Mouse (Mus musculus) layer of hippocampus, postnatal 25 days (tissue): ENCODE data around the gene 9630041A04Rik. TPM values are rescaled to one million over a fixed set of nuclear protein-coding genes. Genes with fewer than 3 reads are reported as not detected.

Source experiments
- DNase-seq, 2 experiments: peaks; one replicate each; pipeline ENCODE4 v3.0.0; 2022; ENCODE audit warnings: mixed read lengths in 2 of 2, low spot score in 1 of 2; ENCODE audit errors: extremely low spot score in 1 of 2
- total RNA-seq, 2 experiments: library from RNA; stranded (reverse); gene quantifications; 2 replicates each; pipeline ENCODE4 v1.2.3; 2021

9630041A04Rik gene
- total RNA-seq, 2 experiments from 2014 or later: not detected

GRCm38 (mm10) chr9:101990032-101990431 lies 128.4 kb downstream of the 9630041A04Rik start:
- DNase-seq: no peak

- no peak for DNase-seq
These were observed 129.2 kb downstream of the 9630041A04Rik start for GRCm38 (mm10) chr9:101990836-101991235.
